Mouse (Mus musculus): ENCODE data around the gene Stum.

The Stum gene

DNA sequence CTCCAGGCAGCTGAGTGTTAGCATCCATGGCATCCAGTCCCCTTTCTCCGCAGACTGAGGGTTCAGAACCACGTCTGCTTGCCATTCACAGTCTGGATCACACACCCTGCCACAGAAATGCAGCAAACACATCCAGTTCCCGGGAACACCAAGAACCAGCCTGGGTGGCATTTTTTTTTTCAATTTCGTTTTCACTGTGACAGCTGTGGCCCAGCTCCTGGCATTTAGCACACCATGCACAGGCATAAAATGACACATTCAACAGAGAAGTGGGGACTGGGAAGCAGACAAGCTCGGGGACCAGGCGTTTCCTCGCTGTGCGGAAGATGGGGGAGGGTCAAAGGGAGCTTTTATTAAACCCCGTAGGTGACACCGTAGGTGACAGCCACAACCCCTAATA, 55.6 kb downstream of the Stum start:
- no peak for DNase-seq

DNA sequence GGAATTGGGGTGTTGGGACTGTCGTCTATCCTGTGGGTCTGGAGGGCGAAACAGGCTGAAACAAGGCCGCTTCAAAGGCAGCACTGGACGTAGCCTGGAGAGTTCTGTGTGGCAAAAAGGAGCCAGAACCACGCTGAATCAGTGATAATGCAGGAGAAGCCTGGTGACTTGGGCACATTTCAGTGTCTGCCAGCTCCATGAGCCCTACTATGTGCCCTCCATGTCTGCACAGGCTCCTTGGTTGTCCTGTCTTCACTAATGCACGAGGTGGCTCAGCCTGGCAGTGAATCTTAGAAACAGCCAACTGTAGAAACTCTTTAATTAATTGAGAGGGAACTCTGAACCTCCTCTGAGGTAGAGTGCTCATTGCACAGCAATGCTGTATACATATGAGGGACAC, 56.9 kb downstream of the Stum start:
- no peak for DNase-seq

DNA sequence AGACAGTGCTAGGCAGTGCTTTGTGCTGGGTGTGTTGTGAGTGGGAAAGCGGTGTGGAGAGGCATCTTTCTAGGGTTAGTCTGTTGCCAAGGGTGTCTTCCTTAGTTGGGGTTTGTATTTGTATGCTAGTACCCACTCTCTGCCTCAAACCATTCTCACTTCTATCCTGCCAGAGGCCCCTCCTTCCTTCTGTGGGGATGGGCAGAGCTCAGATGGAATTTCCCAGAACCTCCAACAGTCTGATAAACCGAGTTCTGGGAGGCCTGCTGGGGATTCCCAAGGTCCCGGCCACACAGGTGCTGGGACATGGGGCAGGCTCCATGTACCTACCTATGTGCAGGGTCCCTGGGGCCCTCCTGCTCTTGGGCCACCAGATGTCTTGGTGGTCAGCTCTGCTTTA, 59.4 kb downstream of the Stum start:
- no peak for DNase-seq

DNA sequence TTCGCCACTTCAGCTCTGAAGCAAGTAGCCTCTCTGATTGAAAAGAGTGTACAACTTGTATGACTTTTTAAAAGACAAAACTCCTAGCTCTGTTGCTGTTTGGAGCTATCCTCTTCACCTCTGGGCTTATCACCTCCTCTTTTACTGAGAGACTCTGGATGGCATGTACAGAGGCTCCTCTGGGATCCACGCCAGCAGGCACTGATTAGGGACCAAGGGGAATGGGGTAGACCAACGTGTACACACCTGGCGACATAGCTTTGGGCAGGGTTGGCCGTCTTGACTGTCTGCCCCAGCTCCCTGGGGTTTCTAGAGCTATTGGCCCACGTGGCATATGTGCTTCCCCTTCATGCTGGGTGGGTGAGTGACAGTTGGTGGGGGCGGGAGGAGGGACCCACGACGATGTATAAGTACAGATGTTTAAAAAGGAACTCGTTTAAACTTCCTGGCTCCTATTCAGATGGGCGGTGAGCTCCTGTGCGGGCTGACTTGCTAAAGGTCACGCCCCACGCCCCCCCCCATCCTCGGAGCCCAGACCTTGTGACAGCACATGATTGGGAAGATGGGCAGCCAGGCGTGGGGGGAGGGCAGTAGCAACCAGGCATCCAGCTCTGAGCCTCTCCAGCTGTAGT, 60.2 kb downstream of the Stum start:
- DNase-seq: peak; percentile 29

DNA sequence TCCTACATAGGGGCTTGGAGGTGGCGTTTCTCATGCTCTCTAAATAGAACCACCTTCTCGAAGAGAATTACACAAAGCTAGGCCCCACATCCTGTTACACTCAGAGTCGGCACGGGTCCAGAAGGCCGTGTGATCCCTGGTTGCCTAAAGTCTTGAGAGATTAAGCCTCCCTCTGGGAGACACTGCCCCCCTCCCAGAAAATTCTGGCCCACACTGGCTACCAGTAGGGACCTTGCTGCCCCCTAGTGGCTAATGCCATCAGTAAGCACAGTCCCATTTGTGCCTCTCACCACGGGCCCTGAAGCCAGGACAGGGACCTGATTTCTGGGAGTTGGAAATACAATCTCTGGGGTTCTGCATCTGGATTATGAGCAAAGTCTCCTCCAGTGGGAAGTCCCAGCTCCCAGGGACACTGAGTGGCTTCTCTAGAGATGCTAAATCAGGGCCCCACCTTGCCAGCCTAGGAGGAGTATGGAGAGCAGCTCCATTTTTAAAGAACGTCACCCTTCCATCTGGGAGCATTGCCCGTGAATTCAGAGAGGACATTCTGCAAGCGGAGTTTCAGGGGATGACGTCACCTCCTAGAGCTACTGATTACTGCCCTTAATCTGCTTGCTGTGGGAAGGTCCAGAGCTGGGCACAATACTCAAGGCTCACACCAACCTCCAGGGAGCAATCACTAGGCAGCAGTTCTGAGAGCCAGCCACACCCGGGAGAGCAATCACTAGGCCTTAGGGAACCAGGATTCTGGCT, 61.1 kb downstream of the Stum start:
- peak; percentile 72 for DNase-seq

DNA sequence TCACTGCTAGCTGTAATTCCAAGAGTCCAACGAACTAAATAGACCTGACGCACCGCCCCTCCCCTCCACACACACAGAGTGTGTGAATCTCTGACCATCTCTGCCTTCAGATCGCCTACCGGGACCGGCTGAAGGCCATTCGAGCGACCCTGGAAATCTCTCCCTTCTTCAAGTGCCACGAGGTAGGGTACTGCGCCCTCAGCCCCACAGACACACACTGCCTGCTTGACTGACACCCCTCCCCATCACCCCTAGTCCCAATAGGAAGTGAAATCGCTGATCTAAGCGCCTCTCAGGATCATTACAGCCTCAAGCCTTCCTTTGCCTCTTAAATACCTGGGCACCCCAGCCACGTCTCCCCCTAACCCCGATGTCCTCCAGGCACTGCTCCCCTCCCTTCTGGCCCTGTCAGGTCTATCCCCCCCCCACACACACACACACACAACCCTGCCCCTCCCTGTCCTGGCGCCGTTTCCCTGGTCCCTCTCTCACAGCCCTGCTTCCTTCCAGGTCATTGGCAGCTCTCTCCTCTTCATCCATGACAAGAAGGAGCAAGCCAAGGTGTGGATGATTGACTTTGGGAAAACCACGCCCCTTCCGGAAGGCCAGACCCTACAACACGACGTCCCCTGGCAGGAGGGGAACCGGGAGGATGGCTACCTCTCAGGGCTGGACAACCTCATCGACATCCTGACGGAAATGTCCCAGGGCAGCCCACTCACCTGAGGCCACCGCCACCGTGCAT, 62.0 kb downstream of the Stum start:
- no peak for DNase-seq

DNA sequence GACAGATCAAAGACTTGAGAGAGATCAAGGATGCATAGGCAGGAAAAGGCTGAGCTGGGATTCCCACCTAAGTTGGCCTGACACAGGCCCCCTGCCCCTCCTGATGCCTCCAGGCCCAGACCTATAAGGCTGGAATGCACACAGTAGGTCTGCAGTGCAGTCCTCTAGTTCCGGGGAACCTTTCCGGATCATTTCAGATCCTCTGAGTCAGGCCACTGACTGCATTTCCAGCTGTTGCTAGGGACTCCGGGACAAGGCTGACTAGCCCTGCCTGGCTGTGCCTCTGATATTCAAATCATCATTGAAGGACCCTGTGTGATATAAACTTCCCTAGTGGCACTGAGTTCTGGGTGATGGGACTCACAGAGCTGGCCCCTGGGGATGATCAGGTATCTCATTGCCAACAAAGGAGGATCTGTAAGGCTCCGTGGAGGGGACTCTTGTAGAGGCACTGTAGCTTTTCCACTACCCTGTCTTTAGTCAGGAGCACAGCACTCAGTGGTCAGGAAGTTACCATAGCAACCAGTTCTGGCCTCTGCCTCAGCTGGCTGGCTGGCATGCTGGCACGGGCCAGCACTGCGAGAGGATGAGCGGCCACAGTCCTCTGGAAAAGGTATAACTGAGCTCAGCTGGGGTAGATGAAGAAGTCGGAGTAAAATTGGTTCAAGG, 62.7 kb downstream of the Stum start:
- DNase-seq: no peak

DNA sequence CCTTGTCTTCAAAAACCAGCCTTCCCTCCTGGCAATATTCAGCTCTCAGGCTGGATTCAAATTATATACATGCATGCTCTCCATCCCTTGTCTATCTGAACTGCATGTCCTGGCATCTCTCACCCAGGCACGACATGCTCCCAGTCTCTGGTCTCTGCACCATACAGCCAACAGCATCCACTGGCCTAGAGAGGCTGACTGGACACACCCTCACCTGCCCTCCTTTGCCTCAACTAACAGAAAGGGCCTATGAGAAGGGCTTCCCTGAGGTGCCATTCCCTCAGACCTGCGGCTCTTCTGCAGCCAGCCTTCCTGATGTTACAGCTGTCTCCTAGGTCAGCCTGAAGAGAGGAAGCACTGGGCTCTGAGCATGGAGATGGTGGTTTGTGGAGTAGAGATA, 64.2 kb downstream of the Stum start:
- no peak for DNase-seq

DNA sequence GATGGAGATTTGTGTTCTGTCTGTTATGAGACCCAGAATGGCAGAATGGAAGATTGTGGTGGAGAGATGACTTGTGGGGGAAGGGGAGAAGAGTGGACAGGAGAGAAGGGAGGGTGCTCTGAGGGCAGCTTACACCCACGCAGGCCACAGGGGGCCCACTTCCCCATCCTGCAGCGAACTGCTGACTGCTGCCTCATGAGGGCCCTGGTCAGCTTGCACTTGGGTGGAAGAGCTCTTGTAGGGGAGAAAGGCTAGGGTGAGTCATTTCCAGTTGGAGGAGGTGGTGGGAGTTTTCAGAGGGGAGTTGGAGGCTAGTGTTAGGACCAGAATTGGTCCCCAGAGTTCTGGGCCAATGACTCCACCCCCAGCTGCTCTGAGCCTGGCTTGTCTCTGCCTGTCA, 66.2 kb downstream of the Stum start:
- no peak for DNase-seq

DNA sequence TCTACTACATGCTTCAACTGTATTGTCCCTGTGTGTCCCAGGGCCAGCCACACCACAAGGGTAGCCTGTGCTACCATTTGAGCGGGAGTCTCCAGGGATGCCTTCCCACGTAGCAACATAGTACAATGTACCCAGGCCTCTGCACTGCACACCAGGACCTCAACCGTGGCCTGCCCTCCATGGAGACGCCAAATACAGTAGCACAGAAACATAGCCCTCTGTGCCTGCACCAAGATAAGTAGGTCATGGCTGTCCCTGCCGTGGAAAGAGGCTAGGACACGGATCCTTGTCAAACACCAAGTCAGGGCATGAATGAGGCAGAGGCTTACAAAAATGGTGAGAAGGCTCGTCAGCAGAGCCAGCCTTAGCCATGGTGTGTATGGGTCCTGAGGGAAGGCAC, 67.5 kb downstream of the Stum start:
- DNase-seq: no peak

DNA sequence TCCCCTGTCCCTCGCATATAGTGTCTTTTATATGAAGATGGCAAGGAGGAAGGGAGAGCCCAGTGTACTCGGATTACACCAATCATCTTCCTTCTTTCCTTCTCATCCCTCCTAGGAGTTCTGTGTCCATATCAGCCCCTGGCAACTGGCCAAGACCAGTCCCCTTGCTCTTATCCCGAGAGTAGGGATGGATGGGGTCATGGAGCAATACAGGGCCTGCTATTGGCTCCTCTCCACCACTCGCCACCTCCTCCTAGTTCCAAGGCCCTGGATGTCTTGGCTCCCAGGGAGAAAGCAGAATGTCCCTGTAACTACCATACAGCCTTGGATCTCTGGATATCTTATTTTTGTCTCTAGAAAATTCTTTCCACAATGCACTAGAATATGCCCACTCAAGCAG, 68.2 kb downstream of the Stum start:
- DNase-seq: no peak

DNA sequence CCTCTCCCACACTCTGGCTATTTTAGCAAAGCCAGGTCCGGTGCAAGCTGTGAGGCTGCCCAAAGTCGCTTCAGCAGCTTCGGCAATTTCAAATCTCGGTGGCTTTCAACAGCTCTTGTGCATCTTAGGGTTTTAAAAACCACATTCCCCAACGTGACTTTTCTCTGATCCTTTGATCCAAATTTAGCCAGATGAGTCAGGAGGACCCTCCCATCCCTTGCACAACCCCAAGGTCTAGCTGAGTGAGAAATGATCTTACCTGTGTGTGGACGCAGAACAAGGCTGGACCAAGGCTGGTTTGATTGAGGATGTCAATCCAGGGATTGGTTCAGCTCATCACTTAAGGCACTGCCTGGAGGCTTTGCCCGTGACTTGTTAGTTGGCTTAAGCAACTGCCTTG, 73.0 kb downstream of the Stum start:
- no peak for DNase-seq

DNA sequence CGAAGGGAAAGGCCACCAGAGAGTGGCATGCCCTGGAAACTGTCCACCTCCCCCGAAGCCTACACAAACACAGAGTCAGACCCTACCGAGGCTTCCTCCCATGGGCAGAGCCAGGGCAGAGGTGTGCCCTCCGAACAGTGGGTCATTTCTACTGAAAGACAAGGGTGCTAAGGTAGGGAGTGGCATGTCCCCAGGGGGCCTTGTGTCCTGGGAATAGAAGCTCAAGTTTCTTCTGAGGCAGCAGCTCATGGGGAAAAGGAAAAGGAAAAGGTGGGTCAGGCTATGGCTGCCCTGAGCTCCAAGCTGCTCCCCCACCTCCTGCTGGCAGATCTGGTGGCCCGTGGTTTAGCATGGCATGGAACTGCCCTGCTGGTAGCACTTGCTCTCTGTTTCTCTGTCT, 73.5 kb downstream of the Stum start:
- DNase-seq: no peak

DNA sequence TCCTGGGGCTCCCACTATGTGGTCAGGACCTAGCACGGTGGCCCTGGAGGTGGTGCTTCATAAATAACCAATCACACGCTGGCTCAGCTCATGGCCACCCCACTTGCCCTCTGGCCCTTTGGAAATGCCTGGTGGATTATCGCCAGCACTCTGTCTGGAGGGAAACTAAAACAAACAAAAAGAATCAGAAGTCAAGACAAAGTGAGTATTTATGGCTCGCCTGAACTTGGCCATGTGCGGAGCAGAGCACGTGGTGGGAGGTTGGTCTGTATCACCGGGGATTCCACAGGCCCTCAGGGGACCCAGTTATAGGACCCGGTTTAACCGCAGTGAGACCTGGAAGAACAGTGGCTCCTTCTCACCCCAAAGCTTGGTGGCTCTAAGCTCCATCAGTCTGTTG, 74.5 kb downstream of the Stum start:
- no peak for DNase-seq

DNA sequence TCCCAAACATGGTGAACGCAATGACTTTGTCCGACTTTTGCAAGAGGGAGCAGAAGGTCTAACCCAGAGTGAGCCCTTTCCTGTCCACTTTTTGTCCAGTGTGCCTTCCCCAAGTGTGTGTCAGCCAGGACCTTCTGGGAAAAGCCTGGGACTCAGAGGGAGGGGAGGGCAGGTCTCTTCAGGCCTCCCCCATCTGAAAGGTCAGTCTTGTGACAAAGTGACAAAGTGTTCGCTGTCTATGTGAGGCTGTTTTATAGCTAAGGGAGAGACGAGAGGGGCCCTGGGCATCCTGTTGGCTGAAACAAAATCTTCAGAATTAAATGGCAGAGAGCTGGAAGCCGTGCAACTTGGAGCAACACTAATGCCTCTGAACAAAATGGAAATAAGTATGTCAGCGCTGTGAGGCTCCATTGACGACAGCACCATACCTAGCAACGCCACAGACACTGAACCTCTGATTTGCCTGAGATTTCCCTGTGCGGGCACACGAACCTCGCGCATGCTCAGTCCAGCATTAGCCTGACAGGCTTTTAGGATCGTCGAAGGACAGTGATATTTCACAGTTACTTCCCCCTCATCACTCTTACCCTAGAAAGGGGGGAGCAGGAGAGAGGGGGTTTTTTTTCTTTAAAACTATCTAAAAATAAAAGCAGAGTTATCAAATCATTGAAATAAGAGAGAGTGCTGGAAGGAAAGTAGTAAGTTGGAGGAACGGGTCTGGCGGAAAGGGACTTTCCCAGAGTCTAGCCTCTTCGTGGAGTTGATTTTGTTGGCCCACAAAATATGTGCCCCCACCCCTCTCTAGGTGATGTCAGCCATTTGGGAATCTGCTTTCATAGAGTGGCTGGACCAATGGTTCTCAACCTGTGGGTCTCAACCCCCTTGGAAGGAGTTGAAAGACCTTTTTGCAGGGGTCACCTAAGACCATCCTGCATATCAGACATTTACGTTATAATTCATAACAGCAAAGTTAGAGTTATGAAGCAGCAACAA, 75.3 kb downstream of the Stum start:
- no peak for DNase-seq

DNA sequence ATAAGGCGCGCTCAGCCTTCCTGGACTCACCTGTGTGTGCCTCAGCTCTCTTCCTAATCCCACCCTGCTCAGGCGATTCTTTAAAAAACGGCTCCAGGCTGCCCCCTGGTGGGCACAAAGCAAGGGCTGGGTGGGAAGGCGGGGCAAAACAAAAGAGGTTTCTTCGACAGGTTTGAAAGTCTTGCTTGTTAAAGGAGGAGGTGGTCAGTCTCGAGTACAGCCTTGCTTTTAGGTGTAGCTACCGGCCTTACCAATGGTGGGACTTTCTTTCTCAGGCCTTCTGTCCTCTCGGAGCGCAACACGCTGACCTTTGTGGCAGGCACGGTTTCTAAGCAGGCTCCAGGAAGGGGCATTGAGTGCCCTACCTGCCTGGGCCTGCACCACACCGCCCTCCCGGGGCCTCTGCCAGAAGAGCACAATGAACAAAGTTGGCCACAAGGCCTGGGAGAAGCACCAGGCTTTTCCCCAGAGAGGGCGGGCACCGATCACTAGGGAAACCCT, 76.1 kb downstream of the Stum start:
- DNase-seq: peak; percentile 78

DNA sequence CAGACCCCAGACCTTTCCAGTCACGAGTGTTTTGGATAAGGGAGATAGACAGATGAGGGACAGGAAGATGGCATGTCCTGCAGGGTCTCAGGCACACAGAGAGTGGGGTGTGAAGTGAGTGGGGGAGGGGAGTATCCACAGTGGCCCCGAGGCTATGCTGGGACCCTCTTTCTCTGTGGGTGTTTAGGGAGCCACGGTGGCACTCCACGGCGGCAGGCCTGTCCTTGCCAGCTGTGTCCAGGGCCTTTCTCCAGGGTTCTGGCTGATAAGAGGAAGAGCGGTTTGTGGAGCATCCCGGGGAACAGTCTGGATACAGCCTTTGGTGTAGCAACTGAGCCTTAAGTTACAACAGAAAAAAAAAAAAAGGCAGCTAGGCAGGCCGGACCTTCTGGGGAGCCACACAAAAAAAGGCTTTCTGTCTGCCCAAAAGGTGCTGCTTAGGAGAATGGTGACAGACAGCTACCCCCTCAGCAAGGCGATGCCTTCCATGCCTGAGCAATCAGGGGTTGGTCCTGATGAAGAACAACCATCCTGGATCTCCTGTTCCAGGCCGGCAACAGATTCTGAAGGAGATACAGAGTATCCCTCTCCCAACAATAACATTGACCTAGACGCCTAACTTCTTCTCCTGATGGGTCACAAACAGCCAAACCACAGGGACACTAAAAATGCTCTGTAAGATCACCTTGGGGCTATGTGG, 76.8 kb downstream of the Stum start:
- DNase-seq: no peak

DNA sequence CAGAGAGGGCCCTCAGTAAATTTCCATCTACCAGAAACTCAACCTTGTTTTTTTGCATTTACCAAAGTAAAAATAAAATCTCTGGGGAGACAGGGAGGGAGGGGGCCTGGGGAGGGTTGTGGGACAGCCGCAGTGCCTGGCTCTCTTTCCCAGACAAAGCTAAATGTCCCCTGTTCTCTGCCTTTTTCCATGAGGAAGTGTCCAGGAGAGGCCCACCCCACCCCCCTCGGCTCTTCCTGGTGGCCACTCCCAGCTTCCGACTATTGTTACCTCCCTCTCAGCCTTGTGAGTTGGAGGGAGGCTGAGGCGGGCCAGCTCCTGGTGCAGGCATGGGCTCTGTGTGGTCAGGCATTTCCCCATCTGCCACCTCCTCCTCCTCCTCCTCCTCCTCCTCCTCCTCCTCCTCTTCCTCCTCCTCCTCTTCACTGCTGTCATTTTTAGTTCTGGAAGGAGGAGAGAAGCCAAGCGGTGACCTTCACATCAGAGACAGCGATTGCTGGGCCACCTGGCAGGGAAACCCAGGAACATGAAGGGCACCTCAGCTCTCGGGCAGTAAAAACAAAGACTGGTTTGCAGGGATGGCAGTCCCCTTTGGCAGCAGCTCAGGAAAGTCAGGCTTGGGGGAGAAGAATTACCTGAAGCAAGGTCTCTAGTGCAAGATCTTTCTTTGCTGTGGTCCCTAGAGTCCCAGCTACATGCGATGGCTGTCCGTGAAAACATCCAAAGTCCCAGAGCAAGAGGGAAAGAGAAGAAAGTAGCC, 77.5 kb downstream of the Stum start:
- no peak for DNase-seq

DNA sequence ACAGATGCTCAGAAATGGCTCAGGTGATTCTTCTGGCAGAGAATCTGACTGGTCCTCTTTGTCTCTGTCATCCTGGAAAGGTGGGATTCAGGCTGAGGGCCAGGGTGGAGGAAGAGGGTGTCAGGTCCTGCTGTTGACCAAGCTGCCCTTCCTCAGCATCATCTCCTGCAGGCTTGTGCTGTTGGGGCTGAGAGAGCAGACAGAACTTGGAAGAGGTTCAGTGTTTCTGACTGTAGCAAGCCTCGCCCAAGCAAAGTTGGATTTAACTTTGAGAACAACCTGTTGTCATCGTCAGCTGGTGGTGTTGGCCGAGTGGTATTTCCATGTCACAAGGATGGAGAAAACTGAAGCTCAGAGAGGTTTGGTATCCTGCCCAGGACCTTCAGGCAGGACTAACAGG, 78.6 kb downstream of the Stum start:
- DNase-seq: no peak

All from liver (tissue).